Mouse (Mus musculus) heart, postnatal 0 days (tissue): ENCODE data around the gene Chrdl1.

Experiments
- CTCF ChIP-seq: IDR thresholded peaks from 2 replicates; pipeline ENCODE4 v1.5.1; 2016; ENCODE audit warnings: antibody characterized with exemption, control low read depth, low read depth
- EP300 ChIP-seq: IDR thresholded peaks from 2 replicates; pipeline ENCODE4 v1.6.1; 2016; ENCODE audit warnings: antibody characterized with exemption, low read depth

DNA sequence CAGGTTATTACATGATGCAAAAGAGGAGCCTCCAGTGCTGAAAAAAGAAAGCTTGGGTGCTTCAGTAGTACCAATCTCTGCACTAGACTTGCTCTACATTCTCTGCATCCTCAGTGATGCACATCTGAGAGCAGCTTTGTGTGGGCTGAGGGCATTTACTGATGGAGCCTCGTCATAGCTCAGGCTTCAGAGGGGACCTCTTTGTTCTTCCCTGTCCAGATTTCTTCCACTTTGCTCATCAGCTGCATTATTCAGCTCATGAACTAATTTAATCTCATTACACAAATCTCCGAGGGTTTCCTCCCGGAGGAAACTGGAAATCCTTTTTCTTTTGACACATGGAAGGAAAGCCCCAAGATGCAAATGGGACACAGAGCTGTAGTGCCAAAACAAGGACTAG lies 56.5 kb downstream of the Chrdl1 start:
- TF ChIP-seq CTCF (no peak), EP300 (no peak)
